Mouse (Mus musculus): ENCODE data around the gene Gm45021.

The Gm45021 gene

DNA sequence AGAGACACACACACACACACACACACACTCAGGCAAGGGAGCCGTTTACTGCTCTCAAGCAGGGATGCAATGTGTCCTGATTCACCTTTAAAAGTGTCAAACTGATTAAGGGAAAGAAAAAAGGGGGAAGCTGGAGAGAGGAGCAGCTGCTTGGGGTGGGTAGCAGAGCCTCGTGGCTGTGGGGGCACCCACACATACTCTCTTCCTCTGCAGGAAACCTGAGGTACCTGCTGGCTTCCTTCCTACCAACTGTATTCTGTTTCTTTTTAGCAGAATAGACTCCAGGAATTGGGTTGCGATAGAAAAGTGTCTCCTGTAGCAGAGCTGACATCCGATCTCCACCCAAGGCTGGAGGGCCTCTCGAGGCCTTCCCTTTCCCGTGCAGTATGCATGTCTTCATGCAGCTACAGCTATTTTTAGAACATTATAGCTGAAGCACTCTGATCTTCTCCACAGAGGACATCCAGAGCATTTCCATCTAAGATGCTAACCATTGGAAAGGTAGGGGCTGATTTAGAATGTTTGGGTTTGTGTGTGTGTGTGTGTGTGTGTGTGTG, at the start of gene Gm45021:
Gene Gm45021, plus strand, starts transcription at position 417 of the 557 bp plus-strand sequence.
- in situ Hi-C loops (cut with MboI), result no loop called here

GRCm38 (mm10) chr6:48539860-48540259, 49.5 kb upstream of the Gm45021 start:
- in situ Hi-C loops (cut with MboI), result no loop called here

DNA sequence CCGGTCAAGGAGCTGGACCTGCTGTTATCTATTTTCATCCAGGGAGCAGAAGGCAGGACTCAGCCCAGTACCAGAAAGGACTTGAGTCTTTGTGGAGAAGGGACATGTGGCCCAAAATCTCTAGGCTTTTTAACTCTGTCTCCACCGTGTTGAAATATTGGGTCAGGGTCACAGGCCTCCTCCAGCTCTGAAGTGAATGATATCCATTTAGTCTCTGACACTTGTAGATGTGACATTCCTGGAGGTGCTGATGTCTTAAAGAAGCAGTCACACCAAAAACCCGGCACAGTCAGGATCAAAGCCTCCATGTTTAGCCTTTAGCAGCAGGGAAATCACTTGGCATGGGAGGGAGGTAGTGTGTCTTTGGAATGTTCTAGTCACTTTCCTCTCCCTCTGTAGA, 48.7 kb upstream of the Gm45021 start:
- in situ Hi-C loops (cut with MboI), result no loop called here

DNA sequence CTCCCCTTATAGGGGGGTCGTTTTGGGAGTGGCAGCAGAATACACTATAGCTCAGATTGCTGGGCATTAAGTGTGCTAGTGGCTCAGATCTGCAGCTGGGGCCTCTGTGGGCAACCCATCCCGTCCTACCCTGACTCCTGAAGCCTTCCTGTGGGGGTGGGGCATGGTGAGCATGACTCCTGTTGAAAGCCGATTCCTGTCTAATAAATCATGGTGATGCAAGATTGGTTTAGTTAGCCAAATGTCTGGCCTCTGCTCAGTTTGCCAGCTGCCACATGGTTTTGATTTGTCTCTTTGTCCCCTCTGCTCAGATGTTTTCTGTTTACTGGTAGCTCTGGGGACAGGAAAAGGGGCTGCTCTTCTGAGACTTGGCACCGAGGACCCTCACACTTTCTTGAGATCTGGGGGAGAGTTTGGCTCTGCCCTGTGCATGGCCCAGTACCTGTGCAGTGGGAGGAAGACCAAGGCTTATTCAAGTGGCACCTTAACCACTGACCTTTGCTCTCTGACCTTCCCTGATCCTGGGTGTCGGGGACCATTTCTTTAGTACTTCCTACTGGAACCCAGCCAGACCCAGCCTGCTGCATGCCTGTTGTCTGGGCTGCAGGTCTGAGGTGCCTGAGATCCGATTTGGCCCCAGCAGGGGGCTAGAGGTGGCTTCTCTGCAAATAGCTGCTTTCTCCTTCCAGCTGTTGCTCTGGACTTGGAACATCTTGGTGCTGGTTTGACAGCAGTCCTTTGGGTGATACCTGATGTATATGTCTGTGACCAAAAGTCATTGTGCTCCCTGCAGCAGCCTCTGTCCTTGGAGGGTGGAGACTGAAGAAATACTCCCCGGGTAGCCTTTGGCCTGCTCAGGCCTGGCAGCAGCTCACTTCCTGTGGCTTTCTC, 47.6 kb upstream of the Gm45021 start:
- in situ Hi-C loops (cut with MboI), result no loop called here

DNA sequence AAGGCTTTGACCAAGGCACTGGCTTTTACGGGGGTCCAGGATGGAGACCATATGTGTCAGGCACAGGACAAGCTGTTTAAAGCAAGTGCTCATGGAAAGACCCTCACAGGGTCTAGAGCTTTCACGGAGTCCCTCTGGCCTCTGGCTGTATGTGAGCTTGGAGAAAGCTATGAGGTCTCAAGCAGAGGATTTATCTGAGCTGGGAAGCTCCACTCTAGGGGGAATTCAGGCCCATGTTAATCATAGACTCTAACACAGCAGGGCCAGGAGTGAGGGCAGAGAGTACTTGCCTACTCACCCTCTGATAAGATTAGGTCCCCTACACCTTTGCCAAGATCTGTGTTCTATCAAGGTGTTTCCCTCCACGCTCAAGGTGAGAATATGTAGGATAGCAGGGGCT, 46.8 kb upstream of the Gm45021 start:
- in situ Hi-C loops (cut with MboI), result no loop called here

- in situ Hi-C loops (cut with MboI), result no loop called here
Observed at GRCm38 (mm10) chr6:48545251-48545650, 44.2 kb upstream of the Gm45021 start.

DNA sequence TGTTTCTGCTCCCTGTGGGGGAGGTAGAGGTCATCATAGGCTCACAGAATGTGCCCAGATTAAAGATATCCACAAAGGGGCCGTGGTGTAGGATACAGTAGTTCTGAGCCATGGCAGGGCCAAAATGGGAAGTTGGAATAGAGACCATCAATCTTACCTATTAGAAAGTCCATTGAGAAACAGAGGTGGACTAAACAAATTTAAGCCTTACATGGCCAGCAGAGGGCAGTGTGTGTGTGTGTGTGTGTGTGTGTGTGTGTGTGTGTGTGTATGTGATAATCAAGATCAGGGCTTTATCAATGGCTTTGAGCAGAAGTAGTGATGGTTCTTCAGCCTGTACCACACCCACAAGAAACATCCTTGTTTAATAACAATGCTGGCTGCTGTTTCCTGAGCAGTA, 43.1 kb upstream of the Gm45021 start:
- in situ Hi-C loops (cut with MboI), result no loop called here

DNA sequence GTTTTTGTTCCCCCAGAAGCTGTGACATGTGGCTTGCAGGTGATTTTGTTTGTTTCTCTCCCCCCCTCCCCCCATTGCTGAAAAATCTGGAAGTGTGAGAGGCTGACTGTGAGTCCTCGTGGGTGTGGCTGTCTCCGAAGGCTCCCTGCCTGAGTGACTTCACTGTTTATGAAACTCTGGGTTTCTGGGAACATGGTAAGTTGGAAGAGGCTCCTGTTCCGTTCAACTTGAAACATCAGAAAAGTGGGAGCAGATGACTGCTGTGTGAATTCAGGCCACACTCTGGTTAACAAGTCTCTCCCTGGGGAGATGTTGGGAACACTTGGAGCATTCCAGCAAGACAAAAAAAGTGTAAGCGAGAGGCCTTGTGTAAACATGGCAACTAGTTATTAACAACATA, 42.6 kb upstream of the Gm45021 start:
- in situ Hi-C loops (cut with MboI), result no loop called here

- in situ Hi-C loops (cut with MboI), result no loop called here
Observed at GRCm38 (mm10) chr6:48548314-48548713, 41.1 kb upstream of the Gm45021 start.

DNA sequence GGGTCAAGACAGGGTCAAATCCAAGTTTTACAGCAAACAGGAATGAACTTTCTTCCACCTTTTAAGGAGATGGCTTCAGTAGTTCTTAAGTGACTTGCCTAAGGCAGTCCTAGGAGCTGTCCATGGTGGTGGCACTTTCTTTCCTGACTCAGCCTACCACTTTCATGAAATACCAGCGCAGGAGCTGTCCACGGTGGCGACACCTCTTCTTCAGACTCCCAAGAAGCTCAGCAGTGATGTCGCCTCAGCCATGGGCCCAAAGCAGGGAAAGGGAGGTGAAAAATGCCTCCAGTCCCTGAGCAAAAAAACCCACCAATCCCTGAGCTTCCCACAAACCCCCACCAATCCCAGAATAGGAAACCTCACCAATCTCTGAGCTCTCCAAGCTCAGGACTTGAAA, 36.5 kb upstream of the Gm45021 start:
- in situ Hi-C loops (cut with MboI), result no loop called here

DNA sequence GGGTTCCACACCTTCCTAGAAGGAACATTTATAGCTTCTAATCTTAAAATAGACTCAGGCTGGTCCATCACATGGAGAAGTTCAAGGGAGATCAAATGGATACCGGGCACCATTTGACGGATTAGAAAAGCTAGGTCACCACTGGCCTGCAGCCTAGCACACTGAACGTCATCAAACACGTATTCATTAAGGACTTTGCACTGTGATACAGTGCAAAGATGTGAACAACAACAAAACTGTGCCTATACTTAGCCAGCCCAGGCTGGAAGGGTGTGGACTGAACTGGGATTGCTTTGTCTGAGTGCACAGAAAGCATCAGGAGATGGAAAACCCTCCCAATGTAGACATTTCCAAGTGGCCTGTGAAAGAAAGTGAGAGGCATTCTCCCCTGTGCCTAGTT, 35.6 kb upstream of the Gm45021 start:
- in situ Hi-C loops (cut with MboI), result no loop called here

- in situ Hi-C loops (cut with MboI), result no loop called here
Observed at GRCm38 (mm10) chr6:48554280-48555103, 34.9 kb upstream of the Gm45021 start, which contains the start of gene Lrrc61. Gene Lrrc61, plus strand, starts transcription at chr6:48554796.

DNA sequence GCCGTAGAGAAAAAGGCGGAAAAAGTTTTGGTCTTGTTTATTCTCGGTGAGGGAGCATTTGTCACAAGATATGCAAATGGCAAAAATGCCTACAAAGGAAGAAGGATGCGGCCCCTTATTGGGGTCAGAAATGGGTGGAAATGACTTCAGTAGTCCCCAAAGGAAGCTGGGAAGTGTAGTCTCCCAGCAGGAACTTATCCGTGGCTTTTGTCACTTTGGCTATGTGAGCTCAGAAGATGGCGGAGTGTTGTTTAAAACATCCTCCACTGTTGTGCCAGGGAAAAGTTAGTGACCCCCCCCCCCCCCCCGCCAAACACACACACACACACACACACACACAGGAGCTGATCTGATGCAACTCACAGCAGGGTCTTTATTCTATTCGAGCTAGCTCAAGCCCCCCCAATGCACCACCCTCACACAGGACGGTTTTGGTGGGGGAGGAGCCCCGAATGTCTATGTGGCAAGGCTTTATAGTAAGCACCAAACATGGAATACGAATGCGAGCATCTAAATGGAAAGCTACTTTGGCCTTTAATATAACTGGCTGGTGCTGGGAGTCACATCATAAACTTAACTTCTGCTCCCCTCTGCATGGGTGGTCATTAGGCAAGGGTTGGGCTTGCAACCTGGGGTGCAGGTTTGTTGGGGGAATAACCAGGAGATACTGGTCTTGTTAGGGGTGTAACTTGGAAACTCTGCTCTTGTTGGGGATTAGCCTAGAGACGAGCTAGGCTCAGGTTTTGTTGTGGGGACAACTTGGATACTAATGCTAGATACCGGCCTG, 34.1 kb upstream of the Gm45021 start:
- in situ Hi-C loops (cut with MboI), result no loop called here

GRCm38 (mm10) chr6:48555956-48556355, 33.5 kb upstream of the Gm45021 start:
- in situ Hi-C loops (cut with MboI), result no loop called here

DNA sequence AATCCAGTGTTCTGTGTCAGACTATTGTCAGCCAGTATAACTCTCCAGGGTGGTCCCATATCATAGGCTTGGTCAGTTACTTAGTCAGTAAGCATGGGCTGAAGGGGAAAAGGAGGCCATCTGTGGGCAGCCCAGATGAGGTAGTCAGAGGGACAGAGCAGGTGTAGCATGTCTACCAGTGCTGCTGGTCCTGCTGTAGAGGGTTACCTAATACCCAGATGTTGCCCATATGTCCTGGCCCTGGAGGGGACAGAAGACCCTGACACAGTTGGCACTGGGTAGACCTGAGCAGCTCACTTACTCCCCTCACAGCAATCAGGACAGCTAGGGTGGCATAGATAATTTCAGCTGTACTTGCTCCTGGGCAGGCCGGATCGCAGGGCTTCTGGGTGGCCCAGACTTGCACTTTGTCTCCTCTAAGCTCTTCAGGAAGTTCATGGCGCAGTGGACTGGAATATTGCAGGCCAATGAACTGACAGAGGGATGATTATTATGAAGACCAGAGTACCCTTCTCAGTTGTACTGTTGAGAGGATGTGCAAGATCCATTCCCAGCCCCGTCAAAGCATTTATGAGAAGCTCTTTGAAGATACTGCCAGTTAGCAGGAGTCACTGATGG, 23.6 kb upstream of the Gm45021 start:
- in situ Hi-C loops (cut with MboI), result no loop called here

DNA sequence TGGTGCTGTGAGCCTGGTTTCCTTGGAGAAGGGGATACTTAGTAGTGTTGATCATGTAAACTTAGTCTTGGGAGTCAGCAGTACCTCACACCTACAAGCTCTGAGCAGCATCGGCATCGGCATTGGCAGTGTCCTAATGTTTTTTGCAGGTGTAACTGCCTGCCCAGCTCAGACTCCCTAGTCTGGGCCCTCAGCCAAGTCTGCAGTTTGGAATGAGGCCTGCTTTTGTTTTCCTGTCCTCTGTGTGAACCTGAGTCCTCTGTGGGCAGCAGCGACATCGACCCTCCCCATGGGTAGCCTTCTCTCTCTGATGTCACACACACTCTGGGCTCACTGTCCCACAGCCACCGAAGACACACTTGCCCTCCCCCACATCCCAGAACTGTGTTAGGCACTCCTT, 23.1 kb upstream of the Gm45021 start:
- in situ Hi-C loops (cut with MboI), result no loop called here

- in situ Hi-C loops (cut with MboI), result no loop called here
Observed at GRCm38 (mm10) chr6:48568036-48568984, 21.1 kb upstream of the Gm45021 start.

- in situ Hi-C loops (cut with MboI), result no loop called here
Observed at GRCm38 (mm10) chr6:48569065-48569807, 20.2 kb upstream of the Gm45021 start.

GRCm38 (mm10) chr6:48572014-48572413, 17.4 kb upstream of the Gm45021 start:
- in situ Hi-C loops (cut with MboI), result no loop called here
